Mouse (Mus musculus) gastrocnemius, postnatal 4 days (tissue): ENCODE results near the gene Abcb11. TPM values are rescaled to one million over a fixed set of nuclear protein-coding genes. Genes with fewer than 3 reads are reported as not detected.

Experiments used
- DNase-seq, 2 experiments: peaks; one replicate each; pipeline ENCODE4 v3.0.0; 2021 to 2022; ENCODE audit warnings: low spot score in 2 of 2, mixed read lengths in 2 of 2
- total RNA-seq, 2 experiments: library from RNA; stranded (reverse); gene quantifications; 2 replicates each; pipeline ENCODE4 v1.2.3; 2021

Abcb11 gene
- total RNA-seq, 2 experiments from 2014 or later, result 0.23 TPM; not detected in 1

- DNase-seq, result no peak
Observed at GRCm38 (mm10) chr2:69191059-69191458, 151.4 kb downstream of the Abcb11 start.

- no peak for DNase-seq
Observed at GRCm38 (mm10) chr2:69189222-69189621, 153.2 kb downstream of the Abcb11 start.

- DNase-seq, result no peak
Observed at GRCm38 (mm10) chr2:69188732-69189131, 153.7 kb downstream of the Abcb11 start.

Other genes starting within 250 kb of the Abcb11 start
- 1 to 10 TPM; 2.7 to 3.0 TPM for gene Nostrin, start 206.8 kb downstream of the Abcb11 start, total RNA-seq
- gene Spc25, start 136.4 kb downstream of the Abcb11 start, total RNA-seq, result 10 to 100 TPM; 15.3 to 16.9 TPM
- gene G6pc2, start 131.5 kb downstream of the Abcb11 start, total RNA-seq, result not detected
- under 1 TPM in 1 of 2 experiments, not detected in 1; 0.05 TPM for gene Dhrs9, start 37.8 kb upstream of the Abcb11 start, total RNA-seq
- gene Lrp2, start 243.4 kb upstream of the Abcb11 start, total RNA-seq, result under 1 TPM; 0.05 to 0.10 TPM